Mouse (Mus musculus): ENCODE data around the gene Dcp1a. TPM values are rescaled to one million over a fixed set of nuclear protein-coding genes. Genes with fewer than 3 reads are reported as not detected.

Dcp1a gene
- polyA plus RNA-seq, 1 experiment: 37.6 TPM

DNA sequence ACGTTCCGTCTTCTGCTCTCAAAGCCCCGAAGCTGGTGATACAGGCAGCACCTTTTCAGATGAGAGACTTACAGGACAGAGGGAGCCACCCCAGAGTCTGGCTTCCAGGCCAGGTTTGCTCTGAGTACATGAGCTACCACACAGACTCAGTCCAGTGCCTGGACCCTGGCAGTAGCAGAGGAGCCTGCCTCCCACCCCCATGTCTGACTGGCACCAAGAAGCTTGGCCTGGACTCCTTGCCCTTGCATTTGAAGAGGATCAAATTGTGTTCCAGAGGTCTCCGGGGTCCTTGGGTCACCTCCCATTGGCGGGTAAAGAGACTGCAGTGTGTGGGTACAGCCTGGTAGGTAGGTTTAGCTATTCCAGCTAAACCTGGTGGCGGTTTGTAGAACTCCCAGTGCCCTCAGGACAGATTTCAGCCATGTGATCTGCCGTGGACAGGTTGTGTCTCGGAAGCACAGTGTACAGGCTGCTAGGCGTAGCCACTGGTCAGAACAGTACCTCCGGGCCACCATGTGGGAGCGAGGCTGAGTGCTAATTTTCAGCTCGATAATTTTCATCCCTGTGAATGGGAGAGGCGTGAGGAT is 81.6 kb downstream of the Dcp1a start:
- no peak for DNase-seq (ENCODE audit: low read depth)

DNA sequence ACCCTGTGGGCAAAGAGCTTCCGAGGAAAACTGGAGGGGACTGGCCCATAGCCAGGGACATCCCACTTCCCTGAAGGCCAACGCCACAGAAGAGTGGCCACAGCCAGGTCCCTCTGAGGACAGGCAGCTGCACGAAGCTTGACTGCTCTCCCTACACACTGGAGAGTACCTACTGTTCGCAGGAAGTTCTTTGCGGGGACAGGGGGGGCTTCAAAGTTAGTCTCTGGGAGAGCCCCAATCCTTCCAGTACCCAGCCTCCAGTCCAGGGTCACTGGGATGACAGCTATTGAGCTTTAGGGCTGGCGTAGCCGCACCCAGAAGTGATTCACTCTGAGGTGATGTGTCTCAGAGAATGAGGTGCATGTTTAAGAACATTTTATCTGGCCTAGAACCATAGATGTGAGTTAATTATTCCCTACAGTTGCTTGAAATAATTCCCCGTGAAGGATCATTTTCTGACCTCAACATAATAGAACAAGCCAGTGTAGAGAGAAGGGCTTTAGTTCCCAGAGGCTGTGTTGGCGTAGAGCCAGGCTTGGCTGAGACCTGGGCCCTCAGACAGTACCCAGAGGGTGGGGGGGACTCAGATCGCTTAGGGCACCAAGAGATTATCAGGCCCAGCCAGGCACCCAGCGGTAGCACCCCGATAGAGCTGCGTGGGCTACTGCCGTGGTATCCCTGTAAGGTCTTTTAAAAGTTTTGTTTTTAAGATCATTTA is 82.3 kb downstream of the Dcp1a start:
- DNase-seq (ENCODE audit: low read depth): no peak

DNA sequence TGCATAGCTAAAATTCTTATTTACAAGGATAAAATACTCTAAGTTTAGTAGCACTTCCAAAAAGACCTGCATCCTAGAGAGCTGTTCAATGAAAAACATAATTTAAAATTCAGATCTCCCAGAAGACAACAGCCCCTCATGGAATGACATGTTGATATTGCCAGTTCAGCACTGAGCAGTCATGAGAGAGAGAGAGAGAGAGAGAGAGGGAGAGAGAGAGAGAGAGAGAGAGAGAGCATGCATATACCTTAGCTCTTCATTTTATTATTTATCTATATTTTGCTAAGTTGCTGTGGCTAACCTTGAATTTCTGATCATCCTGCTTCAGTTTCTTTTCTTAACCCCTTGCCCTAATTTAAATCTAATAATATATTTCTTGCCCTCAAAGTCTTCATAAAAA is 83.0 kb downstream of the Dcp1a start:
- DNase-seq (ENCODE audit: low read depth): no peak

DNA sequence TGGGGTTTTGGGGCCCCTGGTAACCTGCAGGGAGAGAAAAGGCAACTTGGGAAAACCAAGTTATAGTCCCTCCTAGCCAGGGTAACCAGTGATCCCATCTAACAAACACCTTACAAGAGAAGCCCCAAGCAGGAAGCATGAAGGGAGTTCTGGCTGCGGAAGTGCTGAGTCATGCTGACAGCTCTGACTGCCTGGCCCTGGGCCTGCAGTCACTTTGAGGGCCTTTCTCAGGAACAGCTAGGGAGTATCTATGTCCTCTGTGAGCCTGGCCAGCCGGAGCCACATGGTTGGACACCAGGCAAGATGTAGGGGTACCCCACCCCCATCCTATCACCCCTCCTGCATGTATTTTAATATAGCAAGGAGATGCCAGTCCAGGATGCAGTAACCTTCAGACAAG is 85.1 kb downstream of the Dcp1a start:
- DNase-seq (ENCODE audit: low read depth): no peak

DNA sequence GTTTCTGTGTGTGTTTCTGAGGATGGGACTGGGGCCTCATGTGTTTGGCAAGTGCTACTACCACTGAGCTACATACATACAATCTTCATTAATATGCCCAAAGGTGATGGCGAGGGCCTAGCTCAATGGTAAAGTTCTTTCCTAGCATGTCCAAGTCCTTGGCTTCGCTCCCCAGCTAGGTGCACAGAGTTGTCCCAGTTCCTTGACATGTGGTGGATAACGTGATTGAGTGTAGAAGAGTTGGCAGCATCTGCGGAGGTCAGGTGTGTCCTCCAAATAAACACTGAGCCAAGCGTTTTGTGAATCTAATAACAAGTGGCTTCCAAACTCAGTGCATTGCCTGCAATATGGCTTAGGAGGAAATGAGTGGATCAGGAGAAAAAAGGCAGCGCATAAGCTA is 87.0 kb downstream of the Dcp1a start:
- no peak for DNase-seq (ENCODE audit: low read depth)

DNA sequence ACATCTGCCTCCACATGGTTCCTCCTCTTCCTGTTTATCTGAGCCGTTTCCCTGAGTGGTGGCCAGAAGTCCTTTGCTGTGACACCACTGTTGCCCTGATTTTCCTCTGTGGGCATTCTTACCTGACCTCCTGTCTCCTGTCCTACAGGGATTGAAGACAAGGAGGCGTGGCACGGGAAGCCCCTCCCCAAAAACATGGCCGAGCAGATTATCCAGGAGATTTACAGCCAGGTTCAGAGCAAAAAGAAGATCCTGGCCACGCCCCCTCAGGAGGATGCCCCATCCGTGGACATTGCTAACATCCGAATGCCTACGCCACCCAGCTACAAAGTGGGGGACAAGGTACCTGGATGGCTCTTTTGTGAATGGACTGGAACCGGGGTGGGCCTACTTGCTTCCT is 88.7 kb downstream of the Dcp1a start:
- DNase-seq (ENCODE audit: low read depth): no peak

DNA sequence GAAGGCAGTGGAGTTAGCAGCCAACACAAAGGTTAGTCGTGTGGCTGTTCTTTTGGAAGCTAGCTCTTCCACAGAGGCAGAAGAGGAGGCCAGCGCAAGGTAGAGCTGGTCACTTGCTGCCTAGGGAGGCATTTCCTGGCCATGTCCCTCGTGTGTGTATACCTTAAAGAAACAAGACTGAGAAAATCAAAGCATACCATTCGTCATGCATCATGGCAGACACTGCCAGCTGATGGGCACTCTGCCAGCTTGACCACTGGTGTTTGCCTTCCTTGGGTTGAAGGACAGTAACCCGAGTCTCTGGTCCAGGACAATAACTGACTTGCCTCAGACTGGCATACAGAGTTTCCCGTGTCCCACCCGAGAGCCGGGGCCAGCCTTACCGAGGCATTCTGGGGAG is 91.0 kb downstream of the Dcp1a start:
- no peak for DNase-seq (ENCODE audit: low read depth)

DNA sequence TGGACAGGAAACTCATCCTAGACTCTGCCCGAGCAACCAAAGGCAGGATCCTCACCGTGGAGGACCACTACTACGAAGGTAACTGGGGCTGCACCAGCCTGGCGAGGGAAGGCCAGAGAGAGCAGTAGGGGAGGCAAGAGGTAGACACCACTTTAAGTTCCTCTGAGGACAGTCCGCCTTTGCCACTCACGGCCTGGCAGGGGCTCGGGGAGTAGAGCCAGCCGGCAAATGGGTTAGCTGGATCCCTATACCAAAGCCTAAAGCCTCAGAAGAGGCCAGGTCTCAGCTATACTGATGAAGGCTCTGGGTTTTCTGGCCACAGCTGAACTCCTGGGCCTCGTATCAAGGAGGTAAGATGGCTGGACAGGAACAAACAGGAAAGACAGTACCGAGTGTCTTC is 92.9 kb downstream of the Dcp1a start:
- DNase-seq (ENCODE audit: low read depth): no peak

DNA sequence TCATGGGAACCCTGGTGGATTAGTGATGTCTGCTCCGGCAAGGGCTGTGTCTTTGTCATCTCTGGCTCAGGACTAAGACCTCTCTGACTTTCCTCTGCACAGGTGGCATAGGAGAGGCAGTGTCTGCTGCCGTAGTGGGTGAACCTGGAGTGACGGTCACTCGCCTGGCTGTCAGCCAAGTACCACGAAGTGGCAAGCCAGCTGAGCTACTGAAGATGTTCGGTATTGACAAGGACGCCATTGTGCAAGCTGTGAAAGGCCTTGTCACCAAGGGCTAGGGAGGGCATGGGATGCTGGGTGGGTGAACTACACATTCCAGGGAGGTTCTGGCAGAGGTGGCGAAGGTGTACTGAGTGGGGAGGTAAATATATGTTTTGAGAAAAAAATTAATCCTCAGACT is 93.9 kb downstream of the Dcp1a start:
- no peak for DNase-seq (ENCODE audit: low read depth)

DNA sequence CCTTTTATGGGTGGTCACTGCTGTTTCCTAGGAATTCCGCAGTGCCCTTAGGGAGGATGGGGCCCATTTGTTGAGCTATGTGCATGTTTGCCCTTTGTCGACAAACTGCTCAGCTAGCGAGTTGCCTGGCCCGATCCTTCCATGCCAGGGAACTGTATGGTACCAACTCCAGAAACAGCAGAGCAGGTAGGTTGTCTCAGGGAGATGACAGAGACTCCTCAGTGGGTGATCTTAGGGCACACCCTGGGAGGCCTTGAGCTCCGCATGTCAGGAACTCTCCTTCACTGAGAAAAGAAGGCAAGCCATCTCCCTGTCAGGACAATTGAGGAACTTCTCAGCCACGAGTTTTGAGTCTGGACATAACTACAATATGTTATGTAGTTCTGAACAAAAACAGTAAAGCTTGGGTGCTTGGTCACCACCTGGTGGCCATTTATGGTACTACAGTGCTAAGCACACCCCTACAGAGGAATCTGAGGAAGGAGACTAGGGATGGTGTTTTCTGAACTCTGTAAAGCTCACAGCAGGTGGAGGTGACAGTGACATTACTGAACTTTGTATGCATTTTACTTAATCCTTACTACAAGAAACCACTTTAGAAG is 94.7 kb downstream of the Dcp1a start:
- no peak for DNase-seq (ENCODE audit: low read depth)

DNA sequence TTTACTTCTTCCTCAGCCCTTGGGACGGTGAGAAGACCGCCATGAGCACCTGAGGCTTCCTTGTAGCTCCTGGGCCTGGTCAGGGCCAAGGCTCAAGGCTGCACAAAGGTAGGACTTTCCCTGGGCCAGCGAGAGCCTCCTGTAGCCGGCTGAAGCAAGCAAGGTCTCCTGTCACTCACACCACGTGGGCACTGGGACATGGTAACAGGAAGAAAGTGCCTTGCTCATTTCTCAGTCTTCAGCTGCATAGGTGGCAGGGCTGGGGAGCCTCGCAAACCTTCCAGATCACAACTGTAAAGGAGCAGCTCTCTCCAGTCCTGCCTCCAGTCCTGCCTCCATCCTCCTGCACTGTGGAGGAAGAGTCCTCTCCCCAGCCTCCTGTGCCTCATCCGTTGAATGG is 96.5 kb downstream of the Dcp1a start:
- no peak for DNase-seq (ENCODE audit: low read depth)

DNA sequence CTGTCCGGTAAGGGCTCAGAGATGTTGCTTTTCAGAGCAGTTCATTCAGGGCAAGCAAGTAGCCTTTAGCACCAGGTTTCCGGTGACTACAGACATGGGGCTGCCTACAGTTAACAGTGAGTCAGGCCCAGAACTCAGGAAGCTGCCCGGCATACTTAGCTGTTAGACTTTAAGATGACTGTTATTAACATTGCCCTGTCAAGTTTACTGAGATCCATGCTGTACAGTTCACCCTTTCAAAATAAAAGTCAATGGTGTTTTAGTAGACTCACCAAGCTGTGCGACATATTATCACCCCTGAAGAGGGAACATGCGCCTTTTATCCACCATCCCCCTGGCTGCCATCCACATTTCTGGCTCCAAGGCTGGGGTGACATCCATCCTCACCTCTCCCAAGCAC is 96.9 kb downstream of the Dcp1a start:
- DNase-seq (ENCODE audit: low read depth): no peak

Other genes with a start within 250 kb of the Dcp1a start
- 24.2 and 26.7 TPM in 2 replicates for gene Cacna1d, start 11.9 kb downstream of the Dcp1a start, polyA plus RNA-seq (2012; rRNA removed)
- 527 and 734 TPM in 2 replicates for gene Tkt, start 68.8 kb downstream of the Dcp1a start, polyA plus RNA-seq (2012; rRNA removed)
- gene Prkcd, start 146.7 kb downstream of the Dcp1a start, polyA plus RNA-seq (2012; rRNA removed): 112 and 123 TPM in 2 replicates
- gene Rft1, start 174.8 kb downstream of the Dcp1a start, polyA plus RNA-seq (2012; rRNA removed): 27.1 and 32.4 TPM in 2 replicates
- 2.9 and 5.7 TPM in 2 replicates for gene Sfmbt1, start 235.3 kb downstream of the Dcp1a start, polyA plus RNA-seq (2012; rRNA removed)

Measured in gonadal fat pad, adult 2 months (tissue).